Mouse (Mus musculus) erythroblast, adult 5-6 weeks (primary cell): Measurements from ENCODE around the gene Rtl5. TPM values are rescaled to one million over a fixed set of nuclear protein-coding genes. Genes with fewer than 3 reads are reported as not detected.

Source experiments
- ATAC-seq: replicated peaks from 2 replicates; pipeline ENCODE4 v1.8.0; 2016; ENCODE audit warnings: moderate number of reproducible peaks, mild to moderate bottlenecking, moderate TSS enrichment, inconsistent platforms; ENCODE audit not compliant: poor library complexity, low FRiP score, severe bottlenecking
- total RNA-seq, 2 experiments: library from RNA; stranded (forward) in 1 of 2; stranded (reverse) in 1 of 2; fragments of 150-400 nt in 1 of 2; fragments of 200-764, 138-1000 nt in 1 of 2; gene quantifications; 2 replicates each; pipeline versions ENCODE4 v1.2.3 to v1.2.4; 2015 to 2017; ENCODE audit warnings: low replicate concordance in 2 of 2

The Rtl5 gene
- total RNA-seq, 2 experiments from 2014 or later = 0.77 TPM; not detected in 1

DNA sequence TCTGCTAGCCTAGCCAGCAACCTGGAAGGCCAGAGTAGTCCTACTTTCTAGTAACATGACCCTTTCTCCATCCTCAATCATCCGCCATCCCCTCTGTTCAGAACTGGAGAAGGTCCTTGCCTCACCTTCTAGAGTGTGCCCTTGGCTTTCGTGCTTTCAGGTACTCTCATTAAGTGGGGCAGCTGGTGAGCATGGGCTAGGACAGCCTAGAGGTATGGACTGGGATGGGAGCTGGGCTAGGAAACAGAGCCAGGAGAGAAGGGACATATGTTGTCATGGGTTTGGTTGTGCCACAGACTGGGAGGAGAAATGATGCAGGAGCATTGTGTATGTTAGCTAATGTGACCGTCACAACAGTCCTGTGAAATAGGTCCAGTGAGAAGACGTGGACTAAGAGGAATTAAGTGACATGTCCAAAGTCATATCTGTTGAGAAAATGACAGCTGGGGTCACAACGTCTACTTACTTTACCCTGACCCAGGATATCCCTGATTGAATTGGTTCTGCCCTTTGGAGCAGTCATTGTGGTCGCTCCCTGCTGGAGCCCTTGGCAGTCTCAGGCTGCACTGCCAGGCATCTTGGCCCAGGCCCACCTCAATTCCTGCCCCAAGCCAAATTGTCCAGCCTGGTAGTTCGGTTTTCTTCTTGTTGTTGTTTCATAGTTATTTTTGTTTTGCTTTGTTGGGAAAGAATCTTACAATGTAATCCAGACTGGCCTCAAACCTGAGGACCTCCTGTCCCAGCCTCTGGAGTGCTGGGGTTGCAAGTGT, 51.4 kb downstream of the Rtl5 start:
- ATAC-seq = no peak

DNA sequence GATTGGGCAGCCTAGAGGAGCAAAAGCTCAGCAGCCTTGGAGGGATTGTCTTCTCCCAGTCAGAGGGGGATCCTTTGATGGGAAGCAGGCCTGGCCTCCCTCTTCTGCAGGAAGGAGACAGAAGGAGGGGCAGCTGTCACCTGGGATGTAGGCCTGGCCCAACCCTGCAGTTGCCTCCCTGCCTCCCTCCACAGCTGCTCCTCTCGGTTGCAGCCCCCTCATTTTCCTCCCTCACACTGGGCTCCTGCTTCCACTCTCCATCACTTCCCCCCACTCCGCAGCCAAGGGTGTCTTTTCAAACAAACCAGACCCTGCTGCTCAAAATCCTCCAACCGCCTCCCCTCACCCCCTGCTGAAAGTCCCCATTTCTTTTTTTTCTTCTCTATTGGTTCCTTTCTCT, 52.2 kb downstream of the Rtl5 start:
- ATAC-seq = no peak

GRCm38 (mm10) chrX:102017213-102017923, 53.7 kb downstream of the Rtl5 start:
- ATAC-seq = no peak

Other genes starting within 250 kb of the Rtl5 start
- gene Nhsl2, start 221.9 kb downstream of the Rtl5 start, total RNA-seq (2015; ENCODE audit: low replicate concordance) = 12.5 and 31.3 TPM in 2 replicates
- 5.8 and 6.0 TPM in 2 replicates for gene Nhsl2, start 221.9 kb downstream of the Rtl5 start, total RNA-seq (2017; ENCODE audit: low replicate concordance)
- 11.1 and 17.7 TPM in 2 replicates for gene Pin4, start 48.1 kb upstream of the Rtl5 start, total RNA-seq (2015; ENCODE audit: low replicate concordance)
- 26.3 and 52.1 TPM in 2 replicates for gene Pin4, start 48.1 kb upstream of the Rtl5 start, total RNA-seq (2017; ENCODE audit: low replicate concordance)
- 7.7 and 11.1 TPM in 2 replicates for gene Ercc6l, start 85.8 kb upstream of the Rtl5 start, total RNA-seq (2015; ENCODE audit: low replicate concordance)
- 9.9 and 13.9 TPM in 2 replicates for gene Ercc6l, start 85.8 kb upstream of the Rtl5 start, total RNA-seq (2017; ENCODE audit: low replicate concordance)
- 798 and 880 TPM in 2 replicates for gene Rps4x, start 118.1 kb upstream of the Rtl5 start, total RNA-seq (2015; ENCODE audit: low replicate concordance)
- gene Rps4x, start 118.1 kb upstream of the Rtl5 start, total RNA-seq (2017; ENCODE audit: low replicate concordance) = 381 and 473 TPM in 2 replicates
- gene Cited1, start 180.9 kb upstream of the Rtl5 start, total RNA-seq (2015; ENCODE audit: low replicate concordance) = not detected in 2 replicates
- not detected in 2 replicates for gene Cited1, start 180.9 kb upstream of the Rtl5 start, total RNA-seq (2017; ENCODE audit: low replicate concordance)